Comparison of ENCODE assay signal across 9 mouse cellular contexts in the genomic region with DNA sequence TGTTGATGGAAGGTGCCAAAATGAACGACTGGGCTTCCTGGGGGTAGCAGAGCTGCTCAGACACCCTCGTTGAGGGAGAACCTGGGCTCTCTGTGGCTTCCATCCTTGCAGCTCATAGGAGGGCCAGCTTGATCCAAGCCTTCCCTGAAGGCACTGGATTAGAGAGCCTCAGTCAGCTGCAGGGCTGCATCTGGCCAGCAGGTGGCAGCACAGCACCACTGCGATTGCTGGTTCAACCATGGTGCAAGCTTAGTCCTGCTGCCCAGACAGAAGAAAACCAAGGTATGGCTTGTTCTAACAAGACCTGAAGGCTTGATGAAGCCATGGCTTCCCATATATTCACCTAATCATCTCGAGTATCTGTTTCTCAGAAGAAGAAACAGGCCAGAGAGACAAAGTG. TPM values are rescaled to one million over a fixed set of nuclear protein-coding genes. Genes with fewer than 3 reads are reported as not detected.
A peak's percentile ranks its signal among the peaks of the same experiment; 100 is the strongest.
DNase-seq lines count a peak whose midpoint lies in the region; ATAC-seq and TF ChIP-seq lines count a peak whose summit lies in the region.
"Had no signal": no experiment of that assay in that cellular context is flagged by ENCODE, and none has a peak within 500 bp of the region (broad histone marks: within the 10 kb centered on the region; RNA-seq: fewer than 3 reads in every experiment).

No protein-coding gene starts in this region.

- H3K9me3 ChIP-seq in forebrain, embryonic 13.5 days (replicated peaks): no peaks in the 10 kb centered on the region
- no peaks in the 10 kb centered on the region for H3K9me3 ChIP-seq in neural tube, embryonic 15.5 days (replicated peaks)
- H3K9me3 ChIP-seq: embryonic facial prominence, embryonic 12.5 days had no signal

- no peak overlapping the region for H3K4me3 ChIP-seq in forebrain, embryonic 13.5 days
- no peak overlapping the region for H3K4me3 ChIP-seq in neural tube, embryonic 15.5 days (replicated peaks)
- no peak overlapping the region for H3K4me3 ChIP-seq in testis, adult 2 months (ENCODE audit: control insufficient read depth, low read depth, low read length)
- H3K4me3 ChIP-seq: embryonic facial prominence, embryonic 12.5 days had no signal

- WGBS in forebrain, embryonic 13.5 days: 15% methylated on average over 4 of the region's 4 CpGs
- 18% methylated on average over 4 of the region's 4 CpGs for WGBS in large intestine, adult 2 months
- 17% methylated on average over 4 of the region's 4 CpGs for WGBS in neural tube, embryonic 15.5 days

- DNase-seq in brain, adult 2 months (ENCODE audit: low read depth, low spot score): peak; percentile 78
- peak; percentile 87 to 95 for DNase-seq in heart, postnatal 36 days
- DNase-seq in large intestine, adult 2 months (ENCODE audit: low read depth, low spot score): peak; percentile 36
- peak; percentile 81 to 83 for DNase-seq in lung, adult 18-20 months

- TF ChIP-seq POLR2A in testis, adult 2 months (IDR thresholded peaks at IDR 0.05; ENCODE audit: control insufficient read depth, low read depth, low read length): no peak

- TF ChIP-seq CTCF in testis, adult 2 months (IDR thresholded peaks at IDR 0.05; ENCODE audit: control insufficient read depth, insufficient read depth, insufficient replicate concordance, low read depth, low read length): peak; percentile 99

- peaks cover 70% of the 10 kb centered on the region for H3K36me3 ChIP-seq in forebrain, embryonic 13.5 days (ENCODE audit: poor library complexity, severe bottlenecking)
- H3K36me3 ChIP-seq in neural tube, embryonic 15.5 days: no peaks in the 10 kb centered on the region
- no peaks in the 10 kb centered on the region for H3K36me3 ChIP-seq in testis, adult 2 months (ENCODE audit: control insufficient read depth, insufficient read depth, low read length)

- no peak overlapping the region for H3K27ac ChIP-seq in forebrain, embryonic 13.5 days
- no peak overlapping the region for H3K27ac ChIP-seq in neural tube, embryonic 15.5 days (replicated peaks)
- H3K27ac ChIP-seq in testis, adult 2 months (ENCODE audit: control insufficient read depth, insufficient read depth, low read depth, low read length): no peak overlapping the region
- H3K27ac ChIP-seq: embryonic facial prominence, embryonic 12.5 days had no signal

- H3K9ac ChIP-seq in forebrain, embryonic 13.5 days: no peak overlapping the region
- H3K9ac ChIP-seq in neural tube, embryonic 15.5 days (replicated peaks): no peak overlapping the region
- H3K9ac ChIP-seq: embryonic facial prominence, embryonic 12.5 days had no signal

- ATAC-seq in CD4-positive, CD25-positive, alpha-beta regulatory T cell, adult 4 months: peak; percentile 70
- ATAC-seq in forebrain, embryonic 13.5 days: peak; percentile 75
- peak; percentile 27; the same call in 1 of the 2 replicates for ATAC-seq in neural tube, embryonic 15.5 days (ENCODE audit: low FRiP score)

- H3K4me2 ChIP-seq in forebrain, embryonic 13.5 days: no peak overlapping the region
- no peak overlapping the region for H3K4me2 ChIP-seq in neural tube, embryonic 15.5 days
- H3K4me2 ChIP-seq: embryonic facial prominence, embryonic 12.5 days had no signal

- intact Hi-C loops in heart, postnatal 36 days (cut with DNase I): loop anchor here (2.0 to 5.0 kb wide), 2 partner anchors 114 to 580 kb away; no protein-coding TSS in a partner anchor

- H3K27me3 ChIP-seq in forebrain, embryonic 13.5 days: no peaks in the 10 kb centered on the region
- H3K27me3 ChIP-seq in neural tube, embryonic 15.5 days (replicated peaks): no peaks in the 10 kb centered on the region
- H3K27me3 ChIP-seq in testis, adult 2 months (ENCODE audit: control insufficient read depth, insufficient read depth, low read length): no peaks in the 10 kb centered on the region
- H3K27me3 ChIP-seq: embryonic facial prominence, embryonic 12.5 days had no signal

- no peaks in the 10 kb centered on the region for H3K4me1 ChIP-seq in forebrain, embryonic 13.5 days
- peaks cover 6% of the 10 kb centered on the region; the same call in 1 of the 2 replicates for H3K4me1 ChIP-seq in neural tube, embryonic 15.5 days
- no peaks in the 10 kb centered on the region for H3K4me1 ChIP-seq in testis, adult 2 months (ENCODE audit: control insufficient read depth, insufficient read depth, low read length)
- H3K4me1 ChIP-seq: embryonic facial prominence, embryonic 12.5 days had no signal

RNA-seq across cellular contexts. Expression of gene Orm2, which starts 6.3 kb away (rescaled TPM):
- under 1 TPM in 1 of 2 experiments, not detected in 1; 0.43 TPM for polyA plus RNA-seq in CD4-positive, CD25-positive, alpha-beta regulatory T cell, adult 4 months (2017; shearing (Covaris generic))
- not detected in 2 replicates for polyA plus RNA-seq in forebrain, embryonic 13.5 days (2015; fragmentation: Nextera tagmentation; extraction: Ambion mirVana)
- total RNA-seq in heart, postnatal 36 days (2021): not detected
- polyA plus RNA-seq in large intestine, adult 2 months (2012; rRNA removed): 0.15 and 0.21 TPM in 2 replicates
- polyA plus RNA-seq in neural tube, embryonic 15.5 days (2015; fragmentation: Nextera tagmentation; extraction: Ambion mirVana): not detected in 2 replicates
- polyA plus RNA-seq in testis, adult 2 months (2012; rRNA removed): not detected in 2 replicates
- polyA plus RNA-seq: embryonic facial prominence, embryonic 12.5 days had no signal

RNA-seq across cellular contexts. Expression of gene Orm3, which starts 12.6 kb away (rescaled TPM):
- polyA plus RNA-seq in CD4-positive, CD25-positive, alpha-beta regulatory T cell, adult 4 months (2017; shearing (Covaris generic)): 1 to 10 TPM in 1 of 2 experiments, under 1 TPM in 1; 0.79 to 1.2 TPM
- not detected in 2 replicates for polyA plus RNA-seq in forebrain, embryonic 13.5 days (2015; fragmentation: Nextera tagmentation; extraction: Ambion mirVana)
- 1 to 10 TPM; 2.0 to 2.1 TPM for total RNA-seq in heart, postnatal 36 days (2021)
- 0.11 TPM in 1 of 2 replicates, not detected in the other for polyA plus RNA-seq in large intestine, adult 2 months (2012; rRNA removed)
- polyA plus RNA-seq in neural tube, embryonic 15.5 days (2015; fragmentation: Nextera tagmentation; extraction: Ambion mirVana): not detected in 2 replicates
- not detected in 2 replicates for polyA plus RNA-seq in testis, adult 2 months (2012; rRNA removed)
- polyA plus RNA-seq: embryonic facial prominence, embryonic 12.5 days had no signal

RNA-seq across cellular contexts. Expression of gene Orm1, which starts 24.2 kb away (rescaled TPM):
- polyA plus RNA-seq in CD4-positive, CD25-positive, alpha-beta regulatory T cell, adult 4 months (2017; shearing (Covaris generic)): not detected
- not detected in 2 replicates for polyA plus RNA-seq in forebrain, embryonic 13.5 days (2015; fragmentation: Nextera tagmentation; extraction: Ambion mirVana)
- 1 to 10 TPM in 1 of 2 experiments, not detected in 1; 1.5 TPM for total RNA-seq in heart, postnatal 36 days (2021)
- polyA plus RNA-seq in large intestine, adult 2 months (2012; rRNA removed): 3.2 and 4.3 TPM in 2 replicates
- not detected in 2 replicates for polyA plus RNA-seq in neural tube, embryonic 15.5 days (2015; fragmentation: Nextera tagmentation; extraction: Ambion mirVana)
- 0.59 TPM in 1 of 2 replicates, not detected in the other for polyA plus RNA-seq in testis, adult 2 months (2012; rRNA removed)
- polyA plus RNA-seq: embryonic facial prominence, embryonic 12.5 days had no signal

RNA-seq across cellular contexts. Expression of gene Akna, which starts 34.6 kb away (rescaled TPM):
- 100 to 1,000 TPM in 1 of 2 experiments, 10 to 100 TPM in 1; 95.9 to 158 TPM for polyA plus RNA-seq in CD4-positive, CD25-positive, alpha-beta regulatory T cell, adult 4 months (2017; shearing (Covaris generic))
- polyA plus RNA-seq in forebrain, embryonic 13.5 days (2015; fragmentation: Nextera tagmentation; extraction: Ambion mirVana): 21.7 and 23.1 TPM in 2 replicates
- 1 to 10 TPM; 3.6 to 4.0 TPM for total RNA-seq in heart, postnatal 36 days (2021)
- 7.6 and 8.7 TPM in 2 replicates for polyA plus RNA-seq in large intestine, adult 2 months (2012; rRNA removed)
- 3.1 and 7.3 TPM in 2 replicates for polyA plus RNA-seq in neural tube, embryonic 15.5 days (2015; fragmentation: Nextera tagmentation; extraction: Ambion mirVana)
- polyA plus RNA-seq in testis, adult 2 months (2012; rRNA removed): 56.8 and 61.0 TPM in 2 replicates

Comparison
In these comparisons a context has a peak if more than half of its experiments do, and no peak if none do; other contexts are left out.
1. DNase-seq: peak in every context shown above with its lines; median percentile 91 in heart, postnatal 36 days; 82 in lung, adult 18-20 months; 78 in brain, adult 2 months; 36 in large intestine, adult 2 months.